Mouse (Mus musculus) liver, embryonic 14.5 days (tissue): Measurements from ENCODE around the gene Iah1. TPM values are rescaled to one million over a fixed set of nuclear protein-coding genes. Genes with fewer than 3 reads are reported as not detected.

Experiments used
- ATAC-seq: fragments of 200-750 bp; cut with Nextera tagmentation; 2 replicates; pipeline ENCODE4 v1.8.0; 2017; ENCODE audit warnings: moderate number of reproducible peaks, mild to moderate bottlenecking, moderate library complexity; ENCODE audit not compliant: insufficient read depth
- DNase-seq, 3 experiments: peaks; one replicate each; pipeline ENCODE4 v3.0.0-alpha.2; 2012 to 2013; ENCODE audit warnings: low read depth in 3 of 3, low spot score in 3 of 3
- H3K27ac ChIP-seq: fragments of 300-500 bp; sonication (generic); 2 replicates; pipeline ENCODE4 v1.5.1; 2014; ENCODE audit warnings: moderate library complexity, mild to moderate bottlenecking, control low read depth, inconsistent platforms
- H3K27me3 ChIP-seq: fragments of 300-500 bp; sonication (generic); 2 replicates; pipeline ENCODE4 v1.6.1; 2014; ENCODE audit warnings: mild to moderate bottlenecking, low read length, moderate library complexity; ENCODE audit not compliant: control insufficient read depth, insufficient read depth
- H3K36me3 ChIP-seq: fragments of 300-500 bp; sonication (generic); replicated peaks from 2 replicates; pipeline ENCODE4 v1.6.1; 2014; ENCODE audit warnings: low read depth; ENCODE audit not compliant: control insufficient read depth, insufficient read depth
- H3K4me1 ChIP-seq, 2 experiments: fragments of 200-500 bp in 1 of 2; fragments of 300-500 bp in 1 of 2; sonication (generic) in 1 of 2; replicated peaks; 2 replicates each; pipeline ENCODE4 v1.6.1; 2012 to 2014; ENCODE audit warnings: antibody characterized with exemption in 1 of 2, inconsistent platforms in 1 of 2, low read length in 1 of 2; ENCODE audit not compliant: control insufficient read depth in 2 of 2, insufficient read depth in 2 of 2
- H3K4me2 ChIP-seq: fragments of 300-500 bp; sonication (generic); 2 replicates; pipeline ENCODE4 v1.6.1; 2014; ENCODE audit warnings: low read depth, mild to moderate bottlenecking, control low read depth, moderate library complexity
- H3K4me3 ChIP-seq, 2 experiments: fragments of 200-500 bp in 1 of 2; fragments of 300-500 bp in 1 of 2; sonication (generic) in 1 of 2; 2 replicates each; pipeline ENCODE4 v1.5.1; 2012 to 2014; ENCODE audit warnings: low read depth in 2 of 2, low read length in 2 of 2, mild to moderate bottlenecking in 2 of 2, control low read depth in 1 of 2, inconsistent platforms in 1 of 2, moderate library complexity in 1 of 2; ENCODE audit not compliant: insufficient read depth in 1 of 2
- H3K9ac ChIP-seq: fragments of 300-500 bp; sonication (generic); replicated peaks from 2 replicates; pipeline ENCODE4 v1.6.1; 2014; ENCODE audit warnings: mild to moderate bottlenecking, control low read depth, moderate library complexity
- H3K9me3 ChIP-seq: fragments of 300-500 bp; sonication (generic); 2 replicates; pipeline ENCODE4 v1.6.1; 2016; ENCODE audit warnings: low read length, mixed read lengths; ENCODE audit not compliant: control insufficient read depth
- CTCF ChIP-seq: IDR thresholded peaks from 2 replicates; pipeline ENCODE4 v1.5.1; 2016; ENCODE audit warnings: antibody characterized with exemption, low read depth, control low read depth
- EP300 ChIP-seq: IDR thresholded peaks from 2 replicates; pipeline ENCODE4 v1.6.1; 2016; ENCODE audit warnings: antibody characterized with exemption, low read depth
- WGBS: fragments of 180-500 bp; shearing (Covaris S2); extraction: QIAGEN DNeasy Blood & Tissue Kit; methylation state at CpG from one replicate; pipeline ENCODE4 v1.1.7; 2014; ENCODE audit not compliant: insufficient replicate concordance; 5-methylcytosine and 5-hydroxymethylcytosine counted together
- polyA plus RNA-seq, 2 experiments: library from polyadenylated mRNA; depleted of rRNA in 1 of 2; stranded (reverse) in 1 of 2; unstranded in 1 of 2; fragments of >200 nt; fragmentation: Nextera tagmentation in 1 of 2; extraction: Ambion mirVana in 1 of 2; gene quantifications; 2 replicates each; pipeline versions ENCODE4 v1.2.1 to v1.2.3; 2012 to 2014

Iah1 gene
- polyA plus RNA-seq, 2 experiments, result 27.2 to 34.0 TPM

DNA sequence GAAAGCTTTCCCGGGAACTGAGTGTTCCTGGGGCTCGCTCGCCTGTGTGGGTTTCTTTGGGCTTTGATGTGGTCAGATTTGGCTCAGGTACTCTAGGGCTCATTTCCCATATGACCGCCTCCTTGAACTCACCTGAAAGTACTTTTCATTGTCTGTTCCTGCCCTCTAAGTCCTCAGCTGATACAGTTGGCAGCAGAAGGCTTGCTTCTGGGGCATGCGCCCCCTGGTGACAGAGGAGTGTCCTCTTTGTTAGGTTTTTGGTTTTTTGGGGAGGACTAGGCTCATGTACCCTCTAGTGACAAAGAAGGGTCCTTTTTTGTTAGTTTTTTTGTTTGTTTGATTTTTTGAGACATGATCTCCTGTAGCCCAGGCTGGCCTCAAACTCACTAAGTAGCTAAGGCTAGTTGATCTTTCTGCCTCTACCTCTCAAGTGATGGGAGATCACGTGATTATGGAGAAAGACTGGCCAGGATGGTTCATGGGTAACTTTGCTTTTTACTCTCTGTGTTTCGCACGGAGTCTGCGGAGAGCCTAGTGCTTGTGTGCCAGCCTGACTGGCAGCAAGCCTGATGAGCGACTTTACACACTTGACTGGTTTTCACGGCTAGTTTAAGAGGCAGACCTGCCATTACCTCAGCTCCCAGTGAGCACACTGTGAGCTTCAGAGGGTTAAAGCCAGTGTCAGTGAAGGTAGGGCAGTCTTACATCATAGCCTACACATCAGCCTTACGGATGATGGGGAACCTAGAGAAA is 2.1 kb downstream of the Iah1 start:
- Histone ChIP-seq H3K4me2 (no peak overlapping the region), H3K27ac (no peak overlapping the region), H3K4me1 (peaks cover 7 to 12% of the 10 kb centered on the region in 2 experiments), H3K27me3 (no peaks in the 10 kb centered on the region), H3K4me3 (no peak overlapping the region), H3K9ac (no peak overlapping the region), H3K9me3 (no peaks in the 10 kb centered on the region), H3K36me3 (peaks cover 8% of the 10 kb centered on the region; the same call in 1 of the 2 replicates)
- 71% methylated on average over 12 of the region's 12 CpGs for WGBS
- TF ChIP-seq CTCF (peak; percentile 87), EP300 (no peak)
- DNase-seq (peak; percentile 47 to 50 (median 49)), ATAC-seq (no peak)

GRCm38 (mm10) chr12:21320317-21320716 is 4.1 kb downstream of the Iah1 start:
- DNase-seq, result no peak
- Histone ChIP-seq H3K4me1 (peaks cover 7 to 12% of the 10 kb centered on the region in 2 experiments), H3K27ac (no peak overlapping the region), H3K9me3 (no peaks in the 10 kb centered on the region), H3K27me3 (no peaks in the 10 kb centered on the region), H3K36me3 (peaks cover 13% of the 10 kb centered on the region), H3K4me2 (no peak overlapping the region), H3K4me3 (no peak overlapping the region), H3K9ac (no peak overlapping the region)
- ATAC-seq, result no peak
- no peak for TF ChIP-seq CTCF
- WGBS, result 75% methylated on average over 4 of the region's 4 CpGs

DNA sequence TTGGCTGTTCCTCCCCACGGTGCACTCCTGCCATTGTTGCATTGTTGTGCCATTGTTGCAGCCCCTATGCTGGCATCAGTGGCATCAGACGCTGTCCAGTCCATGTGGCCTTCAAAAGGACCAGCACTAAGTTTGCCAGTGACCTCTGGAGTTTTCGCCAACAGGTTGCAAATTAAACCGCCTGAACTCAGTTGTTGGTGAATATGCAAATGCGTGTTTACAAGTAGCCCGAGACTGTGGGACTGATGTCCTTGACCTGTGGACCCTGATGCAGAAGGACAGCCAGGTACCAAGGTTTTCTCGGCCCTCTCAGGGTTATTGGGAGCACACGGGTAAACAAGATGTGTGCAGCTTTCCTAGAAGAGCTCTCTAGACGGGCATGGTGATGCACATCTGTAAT is 5.0 kb downstream of the Iah1 start:
- no peak overlapping the region for H3K9ac ChIP-seq
- H3K27ac ChIP-seq, result no peak overlapping the region
- DNase-seq (no peak), ATAC-seq (no peak)
- WGBS, result 74% methylated on average over 9 of the region's 9 CpGs
- no peak for TF ChIP-seq CTCF
- no peak for TF ChIP-seq EP300
- H3K36me3 ChIP-seq, result peaks cover 18% of the 10 kb centered on the region
- no peak overlapping the region for H3K4me3 ChIP-seq
- H3K9me3 ChIP-seq, result no peaks in the 10 kb centered on the region
- no peaks in the 10 kb centered on the region for H3K27me3 ChIP-seq
- H3K4me2 ChIP-seq, result no peak overlapping the region
- peaks cover 7 to 9% of the 10 kb centered on the region in 2 experiments for H3K4me1 ChIP-seq

GRCm38 (mm10) chr12:21322296-21322695 is 6.1 kb downstream of the Iah1 start:
- DNase-seq (no peak), ATAC-seq (no peak)
- no peaks in the 10 kb centered on the region for H3K27me3 ChIP-seq
- H3K36me3 ChIP-seq, result peaks cover 22% of the 10 kb centered on the region
- H3K27ac ChIP-seq, result no peak overlapping the region
- no peaks in the 10 kb centered on the region for H3K9me3 ChIP-seq
- WGBS, result 80% methylated on average over 4 of the region's 4 CpGs
- H3K4me3 ChIP-seq, result no peak overlapping the region
- no peak for TF ChIP-seq CTCF
- no peak for TF ChIP-seq EP300
- H3K4me1 ChIP-seq, result peaks cover 0 to 3% of the 10 kb centered on the region in 2 experiments; a peak in 2 of 4 replicates
- no peak overlapping the region for H3K4me2 ChIP-seq
- no peak overlapping the region for H3K9ac ChIP-seq

GRCm38 (mm10) chr12:21322856-21323255 is 6.7 kb downstream of the Iah1 start:
- peaks cover 27% of the 10 kb centered on the region for H3K36me3 ChIP-seq
- H3K9me3 ChIP-seq, result no peaks in the 10 kb centered on the region
- ATAC-seq (no peak), DNase-seq (no peak)
- H3K4me3 ChIP-seq, result no peak overlapping the region
- H3K4me2 ChIP-seq, result no peak overlapping the region
- H3K27me3 ChIP-seq, result no peaks in the 10 kb centered on the region
- no peak overlapping the region for H3K27ac ChIP-seq
- no peaks in the 10 kb centered on the region for H3K4me1 ChIP-seq
- 75% methylated on average over 9 of the region's 9 CpGs for WGBS
- TF ChIP-seq CTCF (no peak), EP300 (no peak)
- no peak overlapping the region for H3K9ac ChIP-seq
